Mouse (Mus musculus): ENCODE measurements around the gene Slc19a1. TPM values are rescaled to one million over a fixed set of nuclear protein-coding genes. Genes with fewer than 3 reads are reported as not detected.

Slc19a1 gene
- total and polyA plus RNA-seq, 2 experiments from 2014 or later = 36.7 to 39.7 TPM

DNA sequence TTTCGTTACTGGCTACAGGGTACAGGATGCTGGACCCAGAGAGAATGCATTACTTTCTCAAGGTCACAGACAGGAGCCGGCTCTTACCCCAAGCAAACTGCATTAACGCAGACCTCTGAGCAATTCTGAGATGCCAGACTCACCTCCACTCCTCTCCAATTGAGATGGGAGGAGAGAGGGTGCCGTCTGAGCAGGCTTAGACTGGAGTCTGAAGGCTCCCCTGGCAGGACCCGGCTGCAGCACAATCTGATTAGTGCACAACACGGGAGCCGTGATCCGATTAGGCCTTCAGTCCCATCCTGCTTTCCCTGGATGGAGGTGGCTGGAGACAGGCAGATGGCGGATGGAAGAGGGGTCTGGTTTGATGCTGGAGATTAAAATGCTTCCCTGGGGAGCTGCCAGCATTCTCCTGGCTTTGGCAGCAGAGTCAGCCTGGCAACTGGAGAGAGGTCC lies 23.9 kb upstream of the Slc19a1 start:
- Histone ChIP-seq H3K27me3 (ENCODE audit: insufficient read depth, low read length) (no peaks in the 10 kb centered on the region), H3K4me1 (ENCODE audit: insufficient read depth) (peaks cover 4% of the 10 kb centered on the region; the same call in 1 of the 2 replicates), H3K27ac (ENCODE audit: low read depth, low read length) (0 out of 2 replicates have a peak overlapping the region, but pooled peaks have one; percentile 45), H3K9me3 (ENCODE audit: low read length) (no peaks in the 10 kb centered on the region), H3K4me3 (ENCODE audit: low read depth, low read length) (no peak overlapping the region), H3K36me3 (ENCODE audit: insufficient read depth) (no peaks in the 10 kb centered on the region), H3K9ac (no peak overlapping the region), H3K4me2 (ENCODE audit: low read depth) (no peak overlapping the region)
- ATAC-seq (peak; percentile 43; the same call in 1 of the 2 replicates), DNase-seq (peak; percentile 57)
- 17% methylated on average over 9 of the region's 9 CpGs for WGBS
- TF ChIP-seq CTCF (IDR thresholded peaks at IDR 0.05; ENCODE audit: low read depth) = no peak

GRCm38 (mm10) chr10:77008698-77009097 lies 23.3 kb upstream of the Slc19a1 start:
- TF ChIP-seq CTCF (IDR thresholded peaks at IDR 0.05; ENCODE audit: low read depth) = no peak
- Histone ChIP-seq H3K36me3 (ENCODE audit: insufficient read depth) (no peaks in the 10 kb centered on the region), H3K9me3 (ENCODE audit: low read length) (no peaks in the 10 kb centered on the region), H3K4me1 (ENCODE audit: insufficient read depth) (peaks cover 4% of the 10 kb centered on the region; the same call in 1 of the 2 replicates), H3K27me3 (ENCODE audit: insufficient read depth, low read length) (no peaks in the 10 kb centered on the region), H3K4me2 (ENCODE audit: low read depth) (no peak overlapping the region), H3K27ac (ENCODE audit: low read depth, low read length) (0 out of 2 replicates have a peak overlapping the region, but pooled peaks have one; percentile 45), H3K4me3 (ENCODE audit: low read depth, low read length) (no peak overlapping the region), H3K9ac (no peak overlapping the region)
- DNase-seq = no peak
- 58% methylated on average over 3 of the region's 3 CpGs for WGBS
- ATAC-seq = peak; percentile 32; the same call in 1 of the 2 replicates

GRCm38 (mm10) chr10:77011681-77012080 lies 20.4 kb upstream of the Slc19a1 start:
- Histone ChIP-seq H3K27ac (ENCODE audit: low read depth, low read length) (no peak overlapping the region), H3K4me3 (ENCODE audit: low read depth, low read length) (no peak overlapping the region), H3K9ac (no peak overlapping the region), H3K9me3 (ENCODE audit: low read length) (no peaks in the 10 kb centered on the region), H3K27me3 (ENCODE audit: insufficient read depth, low read length) (no peaks in the 10 kb centered on the region), H3K4me1 (ENCODE audit: insufficient read depth) (peaks cover 4% of the 10 kb centered on the region; the same call in 1 of the 2 replicates), H3K4me2 (ENCODE audit: low read depth) (no peak overlapping the region), H3K36me3 (ENCODE audit: insufficient read depth) (no peaks in the 10 kb centered on the region)
- TF ChIP-seq CTCF (IDR thresholded peaks at IDR 0.05; ENCODE audit: low read depth) = no peak
- ATAC-seq (no peak), DNase-seq (no peak)
- 80% methylated on average over 4 of the region's 4 CpGs for WGBS

DNA sequence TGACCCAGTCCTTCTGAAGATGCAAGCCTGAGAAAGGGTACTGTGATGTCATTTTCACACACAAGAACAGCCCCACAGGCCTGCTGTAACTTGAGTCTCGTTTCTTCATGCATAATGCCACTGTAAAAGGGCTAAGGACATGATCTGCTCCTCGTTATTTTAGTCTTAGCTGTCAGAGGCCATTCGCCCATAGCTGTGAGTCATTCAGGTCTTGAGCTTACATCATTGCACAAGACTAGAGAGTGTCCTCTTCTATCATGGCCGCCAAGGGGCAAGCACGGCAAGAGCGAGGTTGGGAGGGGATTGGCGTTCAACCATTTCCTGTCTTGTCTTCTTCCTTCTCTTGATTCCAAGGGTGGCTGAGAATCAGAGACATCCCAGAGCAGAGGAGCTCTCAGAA lies 16.0 kb upstream of the Slc19a1 start:
- TF ChIP-seq CTCF (IDR thresholded peaks at IDR 0.05; ENCODE audit: low read depth) = no peak
- 70% methylated on average over 7 of the region's 7 CpGs for WGBS
- Histone ChIP-seq H3K4me3 (ENCODE audit: low read depth, low read length) (no peak overlapping the region), H3K9me3 (ENCODE audit: low read length) (no peaks in the 10 kb centered on the region), H3K36me3 (ENCODE audit: insufficient read depth) (no peaks in the 10 kb centered on the region), H3K4me2 (ENCODE audit: low read depth) (no peak overlapping the region), H3K27ac (ENCODE audit: low read depth, low read length) (no peak overlapping the region), H3K27me3 (ENCODE audit: insufficient read depth, low read length) (no peaks in the 10 kb centered on the region), H3K4me1 (ENCODE audit: insufficient read depth) (no peaks in the 10 kb centered on the region), H3K9ac (no peak overlapping the region)
- no peak for ATAC-seq
- DNase-seq = no peak

DNA sequence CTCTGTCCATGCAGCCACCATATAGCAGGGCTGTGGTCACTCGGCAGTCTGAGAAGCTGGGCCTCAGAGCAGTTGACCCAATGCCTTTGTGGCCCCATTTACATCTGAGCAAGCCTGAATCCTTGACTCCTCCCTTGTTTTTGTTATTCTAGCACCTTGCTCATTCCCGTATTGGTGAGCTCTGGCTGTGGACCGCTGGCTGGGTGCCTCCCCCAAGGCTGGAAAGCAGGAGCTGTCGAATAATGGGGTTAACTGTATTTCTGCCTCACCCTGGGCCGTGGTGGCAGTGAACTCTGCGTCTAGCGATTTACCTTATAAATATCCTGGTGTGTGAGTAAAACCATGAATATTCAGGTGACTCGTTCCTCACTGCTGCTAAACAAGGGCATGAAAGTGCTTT lies 15.5 kb upstream of the Slc19a1 start:
- Histone ChIP-seq H3K36me3 (ENCODE audit: insufficient read depth) (no peaks in the 10 kb centered on the region), H3K9me3 (ENCODE audit: low read length) (no peaks in the 10 kb centered on the region), H3K27ac (ENCODE audit: low read depth, low read length) (no peak overlapping the region), H3K4me2 (ENCODE audit: low read depth) (no peak overlapping the region), H3K4me1 (ENCODE audit: insufficient read depth) (no peaks in the 10 kb centered on the region), H3K4me3 (ENCODE audit: low read depth, low read length) (no peak overlapping the region), H3K9ac (no peak overlapping the region), H3K27me3 (ENCODE audit: insufficient read depth, low read length) (no peaks in the 10 kb centered on the region)
- 32% methylated on average over 8 of the region's 8 CpGs for WGBS
- DNase-seq (no peak), ATAC-seq (no peak)
- no peak for TF ChIP-seq CTCF (IDR thresholded peaks at IDR 0.05; ENCODE audit: low read depth)

GRCm38 (mm10) chr10:77017061-77017460 lies 15.0 kb upstream of the Slc19a1 start:
- no peak for ATAC-seq

GRCm38 (mm10) chr10:77017662-77018061 lies 14.4 kb upstream of the Slc19a1 start:
- ATAC-seq = no peak
- H3K9ac ChIP-seq = no peak overlapping the region
- H3K4me3 ChIP-seq (ENCODE audit: low read depth, low read length) = no peak overlapping the region
- no peaks in the 10 kb centered on the region for H3K27me3 ChIP-seq (ENCODE audit: insufficient read depth, low read length)
- no peak for TF ChIP-seq CTCF (IDR thresholded peaks at IDR 0.05; ENCODE audit: low read depth)
- H3K27ac ChIP-seq (ENCODE audit: low read depth, low read length) = no peak overlapping the region
- H3K4me2 ChIP-seq (ENCODE audit: low read depth) = no peak overlapping the region
- H3K9me3 ChIP-seq (ENCODE audit: low read length) = no peaks in the 10 kb centered on the region
- no peaks in the 10 kb centered on the region for H3K36me3 ChIP-seq (ENCODE audit: insufficient read depth)
- DNase-seq = no peak
- H3K4me1 ChIP-seq (ENCODE audit: insufficient read depth) = no peaks in the 10 kb centered on the region
- WGBS = 64% methylated on average over 9 of the region's 9 CpGs

More at GRCm38 (mm10) chr10:77017061-77017460, 15.0 kb upstream of the Slc19a1 start:
- H3K9me3 ChIP-seq (ENCODE audit: low read length) = no peaks in the 10 kb centered on the region
- H3K4me1 ChIP-seq (ENCODE audit: insufficient read depth) = no peaks in the 10 kb centered on the region
- H3K36me3 ChIP-seq (ENCODE audit: insufficient read depth) = no peaks in the 10 kb centered on the region
- no peak overlapping the region for H3K4me3 ChIP-seq (ENCODE audit: low read depth, low read length)
- 68% methylated on average over 2 of the region's 2 CpGs for WGBS
- no peak for DNase-seq
- H3K9ac ChIP-seq = no peak overlapping the region
- no peaks in the 10 kb centered on the region for H3K27me3 ChIP-seq (ENCODE audit: insufficient read depth, low read length)
- TF ChIP-seq CTCF (IDR thresholded peaks at IDR 0.05; ENCODE audit: low read depth) = no peak
- H3K27ac ChIP-seq (ENCODE audit: low read depth, low read length) = no peak overlapping the region
- H3K4me2 ChIP-seq (ENCODE audit: low read depth) = no peak overlapping the region

All from forebrain, postnatal 0 days (tissue).